Mouse (Mus musculus) cortical plate, adult 2 months (tissue): Measurements from ENCODE around the gene Cenpu.

Experiments
- CTCF ChIP-seq: fragments of 200-500 bp; IDR thresholded peaks from 2 replicates; pipeline ENCODE4 v1.5.1; 2011; ENCODE audit warnings: mild to moderate bottlenecking, control low read depth, low read length; ENCODE audit not compliant: insufficient read depth; ENCODE audit errors: extremely low read depth
- POLR2A ChIP-seq: fragments of 200-500 bp; IDR thresholded peaks from 2 replicates; pipeline ENCODE4 v1.6.1; 2011; ENCODE audit warnings: mild to moderate bottlenecking, low read length, control low read depth; ENCODE audit not compliant: insufficient read depth; ENCODE audit errors: extremely low read depth

DNA sequence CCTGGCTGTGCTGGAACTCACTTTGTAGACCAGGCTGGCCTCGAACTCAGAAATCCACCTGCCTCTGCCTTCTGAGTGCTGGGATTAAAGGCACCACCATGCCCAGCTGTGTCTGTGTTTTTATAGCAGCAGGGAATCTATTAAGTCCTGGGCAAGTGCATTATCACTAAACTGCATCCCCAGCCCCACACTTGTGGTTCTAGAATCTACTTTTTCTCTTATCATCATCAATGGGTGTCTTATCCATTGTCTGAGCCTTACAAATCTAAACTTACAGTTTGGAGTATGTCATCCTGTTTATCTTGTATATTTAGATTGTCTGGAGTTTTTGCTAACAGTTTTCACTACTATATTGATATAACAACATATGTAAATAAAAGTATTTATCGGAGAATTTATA lies 36.8 kb downstream of the Cenpu start:
- TF ChIP-seq POLR2A (no peak), CTCF (no peak)
